Mouse (Mus musculus): Measurements from ENCODE around the gene Gm15517. TPM values are rescaled to one million over a fixed set of nuclear protein-coding genes. Genes with fewer than 3 reads are reported as not detected.

The Gm15517 gene
- polyA plus RNA-seq, 1 experiment: not detected

- no peak overlapping the region for H3K27ac ChIP-seq (ENCODE audit: insufficient read depth, low read length)
- 51% methylated on average over 15 of the region's 15 CpGs for WGBS
- no peaks in the 10 kb centered on the region for H3K4me1 ChIP-seq (ENCODE audit: control insufficient read depth, insufficient read depth, low read length)
- DNase-seq: no peak
- H3K4me3 ChIP-seq (replicated peaks; ENCODE audit: insufficient read depth, low read depth, low read length): no peak overlapping the region
- no peaks in the 10 kb centered on the region for H3K27me3 ChIP-seq (ENCODE audit: control insufficient read depth, insufficient read depth, low read length)
- TF ChIP-seq POLR2A (IDR thresholded peaks at IDR 0.05; ENCODE audit: borderline replicate concordance, insufficient read depth, low read length): no peak
- TF ChIP-seq CTCF (IDR thresholded peaks at IDR 0.05; ENCODE audit: borderline replicate concordance, insufficient read depth, low read depth, low read length): no peak
Observed at GRCm38 (mm10) chr7:44253023-44253616, 8.1 kb upstream of the Gm15517 start.

- no peak overlapping the region for H3K27ac ChIP-seq (ENCODE audit: insufficient read depth, low read length)
- no peaks in the 10 kb centered on the region for H3K4me1 ChIP-seq (ENCODE audit: control insufficient read depth, insufficient read depth, low read length)
- H3K27me3 ChIP-seq (ENCODE audit: control insufficient read depth, insufficient read depth, low read length): no peaks in the 10 kb centered on the region
- 57% methylated on average over 6 of the region's 6 CpGs for WGBS
- H3K4me3 ChIP-seq (replicated peaks; ENCODE audit: insufficient read depth, low read depth, low read length): no peak overlapping the region
- TF ChIP-seq POLR2A (IDR thresholded peaks at IDR 0.05; ENCODE audit: borderline replicate concordance, insufficient read depth, low read length) (no peak), CTCF (IDR thresholded peaks at IDR 0.05; ENCODE audit: borderline replicate concordance, insufficient read depth, low read depth, low read length) (no peak)
- no peak for DNase-seq
Observed at GRCm38 (mm10) chr7:44254930-44255329, 6.3 kb upstream of the Gm15517 start.

GRCm38 (mm10) chr7:44257278-44257677, 4.0 kb upstream of the Gm15517 start, which contains the start of gene Acp4:
Gene Acp4 (minus strand): TSS chr7:44257378.
- DNase-seq: no peak
- Histone ChIP-seq H3K4me1 (ENCODE audit: control insufficient read depth, insufficient read depth, low read length) (no peaks in the 10 kb centered on the region), H3K27ac (ENCODE audit: insufficient read depth, low read length) (no peak within 1 kb of the TSS), H3K27me3 (ENCODE audit: control insufficient read depth, insufficient read depth, low read length) (no peaks in the 10 kb centered on the region), H3K4me3 (replicated peaks; ENCODE audit: insufficient read depth, low read depth, low read length) (no peak within 1 kb of the TSS)
- TF ChIP-seq POLR2A (IDR thresholded peaks at IDR 0.05; ENCODE audit: borderline replicate concordance, insufficient read depth, low read length): no peak
- no peak for TF ChIP-seq CTCF (IDR thresholded peaks at IDR 0.05; ENCODE audit: borderline replicate concordance, insufficient read depth, low read depth, low read length)
- WGBS: 83% methylated on average over 4 of the region's 4 CpGs

- H3K4me3 ChIP-seq (replicated peaks; ENCODE audit: insufficient read depth, low read depth, low read length): no peak overlapping the region
- no peak for DNase-seq
- H3K27me3 ChIP-seq (ENCODE audit: control insufficient read depth, insufficient read depth, low read length): no peaks in the 10 kb centered on the region
- no peaks in the 10 kb centered on the region for H3K4me1 ChIP-seq (ENCODE audit: control insufficient read depth, insufficient read depth, low read length)
- no peak overlapping the region for H3K27ac ChIP-seq (ENCODE audit: insufficient read depth, low read length)
- 77% methylated on average over 6 of the region's 6 CpGs for WGBS
- no peak for TF ChIP-seq POLR2A (IDR thresholded peaks at IDR 0.05; ENCODE audit: borderline replicate concordance, insufficient read depth, low read length)
- TF ChIP-seq CTCF (IDR thresholded peaks at IDR 0.05; ENCODE audit: borderline replicate concordance, insufficient read depth, low read depth, low read length): no peak
Observed at GRCm38 (mm10) chr7:44260410-44260809, 837 bp upstream of the Gm15517 start.

- 4% methylated on average over 34 of the region's 34 CpGs for WGBS
- Histone ChIP-seq H3K4me3 (replicated peaks; ENCODE audit: insufficient read depth, low read depth, low read length) (peak overlapping the region; percentile 61), H3K27me3 (ENCODE audit: control insufficient read depth, insufficient read depth, low read length) (no peaks in the 10 kb centered on the region), H3K27ac (ENCODE audit: insufficient read depth, low read length) (peak overlapping the region; percentile 55), H3K4me1 (ENCODE audit: control insufficient read depth, insufficient read depth, low read length) (no peaks in the 10 kb centered on the region)
- peak; percentile 94 to 99 for DNase-seq
- peak; percentile 5; the same call in 1 of the 2 replicates for TF ChIP-seq POLR2A (IDR thresholded peaks at IDR 0.05; ENCODE audit: borderline replicate concordance, insufficient read depth, low read length)
- peak; percentile 98 for TF ChIP-seq CTCF (IDR thresholded peaks at IDR 0.05; ENCODE audit: borderline replicate concordance, insufficient read depth, low read depth, low read length)
Observed at GRCm38 (mm10) chr7:44262791-44263643, 1.8 kb downstream of the Gm15517 start.

DNA sequence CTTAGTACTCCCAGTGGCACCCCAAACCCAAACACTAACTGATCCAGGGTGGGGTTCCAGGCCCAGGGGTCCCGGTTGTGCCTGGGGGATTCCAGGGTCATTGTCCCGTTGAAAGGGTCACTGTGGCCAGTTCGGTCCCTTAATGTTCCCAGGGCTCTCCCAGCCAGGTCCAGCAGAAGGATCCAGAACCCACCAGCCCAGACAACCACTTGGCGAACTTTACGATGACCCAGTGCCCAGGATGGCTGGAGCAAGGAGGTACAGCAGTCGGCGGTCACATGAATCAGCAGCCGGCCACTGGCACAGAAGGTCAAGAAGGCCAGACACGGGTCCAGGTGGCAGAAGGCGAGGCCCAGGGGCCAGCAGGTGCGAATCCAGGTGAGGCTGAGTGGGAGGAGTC, 6.9 kb downstream of the Gm15517 start:
- Histone ChIP-seq H3K4me3 (replicated peaks; ENCODE audit: insufficient read depth, low read depth, low read length) (no peak overlapping the region), H3K27me3 (ENCODE audit: control insufficient read depth, insufficient read depth, low read length) (no peaks in the 10 kb centered on the region), H3K27ac (ENCODE audit: insufficient read depth, low read length) (no peak overlapping the region), H3K4me1 (ENCODE audit: control insufficient read depth, insufficient read depth, low read length) (no peaks in the 10 kb centered on the region)
- no peak for DNase-seq
- 81% methylated on average over 11 of the region's 11 CpGs for WGBS
- TF ChIP-seq CTCF (IDR thresholded peaks at IDR 0.05; ENCODE audit: borderline replicate concordance, insufficient read depth, low read depth, low read length): no peak
- TF ChIP-seq POLR2A (IDR thresholded peaks at IDR 0.05; ENCODE audit: borderline replicate concordance, insufficient read depth, low read length): no peak

- H3K4me1 ChIP-seq (ENCODE audit: control insufficient read depth, insufficient read depth, low read length): no peaks in the 10 kb centered on the region
- no peak for DNase-seq
- TF ChIP-seq POLR2A (IDR thresholded peaks at IDR 0.05; ENCODE audit: borderline replicate concordance, insufficient read depth, low read length) (no peak), CTCF (IDR thresholded peaks at IDR 0.05; ENCODE audit: borderline replicate concordance, insufficient read depth, low read depth, low read length) (no peak)
- H3K4me3 ChIP-seq (replicated peaks; ENCODE audit: insufficient read depth, low read depth, low read length): no peak overlapping the region
- no peak overlapping the region for H3K27ac ChIP-seq (ENCODE audit: insufficient read depth, low read length)
- no peaks in the 10 kb centered on the region for H3K27me3 ChIP-seq (ENCODE audit: control insufficient read depth, insufficient read depth, low read length)
- 98% methylated on average over 2 of the region's 2 CpGs for WGBS
Observed at GRCm38 (mm10) chr7:44269397-44269796, 8.2 kb downstream of the Gm15517 start.

GRCm38 (mm10) chr7:44271309-44271708, 10.1 kb downstream of the Gm15517 start:
- DNase-seq: no peak
- no peak overlapping the region for H3K27ac ChIP-seq (ENCODE audit: insufficient read depth, low read length)
- TF ChIP-seq CTCF (IDR thresholded peaks at IDR 0.05; ENCODE audit: borderline replicate concordance, insufficient read depth, low read depth, low read length): no peak
- TF ChIP-seq POLR2A (IDR thresholded peaks at IDR 0.05; ENCODE audit: borderline replicate concordance, insufficient read depth, low read length): no peak
- H3K4me1 ChIP-seq (ENCODE audit: control insufficient read depth, insufficient read depth, low read length): no peaks in the 10 kb centered on the region
- WGBS: 66% methylated on average over 2 of the region's 2 CpGs
- H3K27me3 ChIP-seq (ENCODE audit: control insufficient read depth, insufficient read depth, low read length): no peaks in the 10 kb centered on the region
- H3K4me3 ChIP-seq (replicated peaks; ENCODE audit: insufficient read depth, low read depth, low read length): no peak overlapping the region

Data from cerebellum, adult 2 months (tissue).